Mouse (Mus musculus): Measurements from ENCODE around the gene Scarb1.

The Scarb1 gene

GRCm38 (mm10) chr5:125270587-125271130, 70.2 kb downstream of the Scarb1 start:
- peak; percentile 56 for DNase-seq (ENCODE audit: low spot score)

- DNase-seq (ENCODE audit: low spot score), result no peak
Measured at GRCm38 (mm10) chr5:125269836-125270235, 71.1 kb downstream of the Scarb1 start.

- no peak for DNase-seq (ENCODE audit: low spot score)
Measured at GRCm38 (mm10) chr5:125269399-125269798, 71.5 kb downstream of the Scarb1 start.

- DNase-seq (ENCODE audit: low spot score), result peak; percentile 86
Measured at GRCm38 (mm10) chr5:125268033-125268765, 72.7 kb downstream of the Scarb1 start.

- DNase-seq (ENCODE audit: low spot score), result no peak
Measured at GRCm38 (mm10) chr5:125267150-125267961, 73.5 kb downstream of the Scarb1 start.

GRCm38 (mm10) chr5:125266128-125266527, 74.8 kb downstream of the Scarb1 start:
- no peak for DNase-seq (ENCODE audit: low spot score)

- no peak for DNase-seq (ENCODE audit: low spot score)
Measured at GRCm38 (mm10) chr5:125264700-125265099, 76.2 kb downstream of the Scarb1 start.

GRCm38 (mm10) chr5:125262578-125262977, 78.3 kb downstream of the Scarb1 start:
- DNase-seq (ENCODE audit: low spot score), result no peak

- no peak for DNase-seq (ENCODE audit: low spot score)
Measured at GRCm38 (mm10) chr5:125253917-125254316, 87.0 kb downstream of the Scarb1 start.

- DNase-seq (ENCODE audit: low spot score), result no peak
Measured at GRCm38 (mm10) chr5:125253448-125253847, 87.4 kb downstream of the Scarb1 start.

GRCm38 (mm10) chr5:125252664-125253063, 88.2 kb downstream of the Scarb1 start:
- peak; percentile 56 for DNase-seq (ENCODE audit: low spot score)

- DNase-seq (ENCODE audit: low spot score), result no peak
Measured at GRCm38 (mm10) chr5:125251885-125252615, 88.8 kb downstream of the Scarb1 start.

- DNase-seq (ENCODE audit: low spot score), result no peak
Measured at GRCm38 (mm10) chr5:125249187-125249586, 91.7 kb downstream of the Scarb1 start.

- no peak for DNase-seq (ENCODE audit: low spot score)
Measured at GRCm38 (mm10) chr5:125246711-125247110, 94.2 kb downstream of the Scarb1 start.

- DNase-seq (ENCODE audit: low spot score), result no peak
Measured at GRCm38 (mm10) chr5:125245534-125246151, 95.3 kb downstream of the Scarb1 start.

GRCm38 (mm10) chr5:125244825-125245533, 95.9 kb downstream of the Scarb1 start:
- no peak for DNase-seq (ENCODE audit: low spot score)

GRCm38 (mm10) chr5:125243928-125244327, 97.0 kb downstream of the Scarb1 start:
- DNase-seq (ENCODE audit: low spot score), result no peak

- no peak for DNase-seq (ENCODE audit: low spot score)
Measured at GRCm38 (mm10) chr5:125242111-125242510, 98.8 kb downstream of the Scarb1 start.

GRCm38 (mm10) chr5:125241627-125242026, 99.3 kb downstream of the Scarb1 start:
- DNase-seq (ENCODE audit: low spot score), result no peak

GRCm38 (mm10) chr5:125240124-125240781, 100.6 kb downstream of the Scarb1 start:
- DNase-seq (ENCODE audit: low spot score), result no peak

- no peak for DNase-seq (ENCODE audit: low spot score)
Measured at GRCm38 (mm10) chr5:125235874-125236273, 105.0 kb downstream of the Scarb1 start.

All from ovary, postnatal 14 days (tissue).